Mouse (Mus musculus) 3134 (cell line): ENCODE measurements at regions not wholly inside any gene's neighbourhood (a gene's known extent, or its start where the extent isn't known, plus 50 kb on each side); places are given as distances from the start of the nearest gene placed in this dataset.

ENCODE experiments used
- DNase-seq: peaks from one replicate; pipeline ENCODE4 v3.0.0-alpha.2; 2011; ENCODE audit warnings: low spot score; ENCODE audit not compliant: insufficient read length; ENCODE audit errors: extremely low read depth

DNA sequence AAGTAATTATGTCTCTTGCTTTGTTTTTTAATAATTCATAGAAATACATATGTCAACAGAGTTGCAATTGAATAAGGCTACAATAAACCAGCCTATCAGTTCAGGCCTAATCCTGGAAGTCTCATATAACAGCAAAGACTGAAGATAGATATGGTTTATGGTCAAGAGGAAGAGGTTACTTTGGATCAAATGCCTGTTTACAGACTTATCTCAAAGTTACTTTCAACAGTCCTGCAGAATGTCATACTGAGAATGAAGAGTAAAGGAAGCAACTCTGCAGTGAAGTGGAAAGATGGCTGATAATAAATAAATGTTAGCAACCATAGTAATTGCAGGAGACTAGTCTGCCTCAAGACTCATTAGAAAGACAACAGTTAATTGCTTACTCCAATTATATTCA lies 684.8 kb upstream of the Vstm2a start:
- DNase-seq = no peak

DNA sequence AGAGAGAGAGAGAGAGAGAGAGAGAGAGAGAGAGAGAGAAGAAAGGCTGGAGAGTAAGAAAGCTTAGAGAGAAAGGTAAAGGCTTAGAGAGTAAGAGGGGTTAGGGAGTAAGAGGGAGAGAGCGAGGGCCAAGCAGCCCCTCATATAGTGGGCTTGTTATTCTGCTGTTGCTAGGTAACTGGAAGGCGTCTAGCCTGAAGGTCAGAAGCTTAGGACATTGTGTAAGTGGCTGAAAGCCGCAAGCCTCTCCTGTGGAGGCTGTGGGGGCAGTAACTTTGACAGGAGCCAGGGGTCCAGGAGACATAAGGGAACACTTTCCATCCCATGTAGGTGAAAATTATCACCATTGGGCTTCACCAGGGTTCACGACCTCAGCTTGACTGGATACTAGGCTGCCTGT lies 637.6 kb upstream of the Vstm2a start:
- DNase-seq = no peak

DNA sequence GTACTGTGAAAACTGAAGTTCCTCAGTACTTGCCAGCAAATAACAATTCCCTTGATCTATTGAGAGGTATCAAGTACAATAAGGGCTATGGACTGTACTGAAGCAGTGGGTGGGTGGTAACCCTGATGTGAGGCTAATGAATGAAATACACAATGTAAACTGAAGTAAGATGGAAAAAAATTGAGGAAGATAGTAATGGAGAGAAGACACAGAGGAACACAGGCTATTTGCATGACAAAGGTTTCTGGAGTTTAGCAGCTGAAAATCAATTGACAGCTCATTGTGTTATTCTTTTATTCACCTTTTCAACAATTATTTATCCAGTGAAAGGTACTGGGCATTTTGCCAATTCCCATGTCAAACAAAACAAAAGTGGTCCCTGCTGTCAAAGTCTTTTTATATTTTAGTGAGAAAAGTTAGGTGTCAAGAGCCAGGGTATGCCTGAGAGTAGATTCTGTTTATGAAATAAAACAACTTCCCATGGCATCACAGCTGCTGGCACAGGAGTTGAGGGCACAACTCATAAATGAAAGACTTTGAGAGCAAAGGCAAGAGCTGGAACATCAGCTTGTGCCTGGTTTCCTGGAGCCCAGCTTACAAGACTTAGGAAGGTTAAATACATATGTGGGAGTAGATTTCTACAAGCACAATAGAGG lies 608.4 kb upstream of the Vstm2a start:
- no peak for DNase-seq

DNA sequence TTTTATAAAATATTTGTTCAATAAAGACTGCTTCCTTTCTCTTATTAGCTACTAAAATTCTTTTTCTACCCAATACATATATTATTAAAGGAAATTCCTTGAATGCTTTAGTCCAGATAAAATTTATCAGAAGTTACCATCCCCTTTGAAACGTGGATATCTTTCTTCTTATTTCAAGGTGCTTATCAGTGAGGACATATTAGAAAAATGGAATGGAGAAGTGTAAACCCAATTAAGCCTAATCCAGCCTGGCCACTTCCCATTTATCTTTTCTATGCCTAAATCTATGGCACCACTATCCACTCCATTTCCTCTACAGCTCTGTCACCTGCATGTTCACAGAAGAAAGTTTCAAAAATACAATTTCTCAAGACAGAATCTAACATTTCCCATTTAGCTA lies 568.5 kb upstream of the Vstm2a start:
- no peak for DNase-seq

DNA sequence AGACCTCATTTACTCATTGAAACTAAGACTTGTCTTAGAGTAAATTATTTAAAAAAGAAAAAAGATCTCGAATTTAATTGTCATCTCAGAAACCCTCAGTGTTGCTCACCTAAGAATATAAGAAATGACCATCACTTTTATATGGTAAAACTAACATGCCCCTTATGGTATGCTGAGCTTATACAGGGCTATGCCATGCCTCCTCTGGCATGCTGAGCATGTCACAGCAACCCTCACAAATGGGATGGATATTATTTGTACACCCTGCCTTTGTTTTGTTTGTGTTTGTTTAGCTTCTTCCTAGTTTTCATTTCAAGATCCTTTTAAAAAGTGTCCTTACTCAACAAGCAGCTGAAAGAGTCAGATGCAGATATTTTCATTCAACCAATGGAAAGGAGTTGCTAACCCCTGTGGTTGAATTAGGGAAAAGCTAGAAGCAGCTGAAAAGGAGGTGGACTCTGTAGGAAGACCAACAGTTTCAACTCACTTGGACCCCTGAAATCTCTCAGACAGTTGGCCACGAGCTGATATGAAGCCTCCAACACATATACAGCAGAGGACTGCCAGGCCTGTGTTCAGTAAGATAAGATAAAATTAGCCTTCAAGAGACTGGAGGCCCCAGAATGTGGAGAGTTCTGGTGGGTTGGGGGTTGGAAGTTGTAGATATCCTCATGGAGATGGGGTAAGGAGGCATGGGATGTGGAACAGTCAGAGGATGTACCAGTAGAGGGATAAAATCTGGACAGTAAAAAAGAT lies 559.3 kb upstream of the Vstm2a start:
- DNase-seq = no peak

DNA sequence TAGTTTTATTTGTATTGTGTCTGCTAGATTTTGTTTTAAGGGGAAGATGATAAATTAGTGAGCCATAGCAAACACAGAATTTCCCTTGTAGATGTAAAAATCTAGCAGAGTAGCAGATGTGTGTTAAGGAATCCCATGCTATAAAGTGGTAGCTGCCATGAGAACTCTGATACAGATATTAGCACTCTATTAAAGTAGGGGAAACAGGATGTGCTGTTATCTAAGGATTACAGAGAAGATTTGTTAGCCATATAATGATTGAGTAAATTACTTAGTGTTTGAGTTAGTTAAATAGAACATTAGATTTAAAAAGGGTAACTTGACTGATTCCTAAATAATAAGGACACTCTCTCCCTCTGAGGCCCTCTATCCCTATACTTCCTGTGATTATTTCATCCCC lies 541.5 kb upstream of the Vstm2a start:
- DNase-seq = no peak

DNA sequence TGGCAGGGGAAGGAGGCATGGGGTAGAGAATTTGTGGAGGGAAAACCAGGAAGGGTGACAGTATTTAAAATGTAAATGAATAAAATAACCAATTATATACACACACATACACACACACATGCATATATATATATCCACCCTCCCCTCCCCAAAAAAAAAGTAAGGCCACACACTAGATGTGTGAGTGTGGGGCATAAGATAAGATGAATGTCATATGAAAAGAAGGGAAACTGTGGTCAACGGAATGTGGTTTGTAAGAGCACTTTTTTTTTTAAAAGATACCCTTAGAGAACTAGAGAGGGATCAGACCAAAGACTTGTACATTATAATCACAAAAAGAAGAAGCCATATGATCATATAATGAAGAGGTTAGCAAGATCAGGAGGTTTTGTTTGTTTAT lies 540.0 kb upstream of the Vstm2a start:
- no peak for DNase-seq

DNA sequence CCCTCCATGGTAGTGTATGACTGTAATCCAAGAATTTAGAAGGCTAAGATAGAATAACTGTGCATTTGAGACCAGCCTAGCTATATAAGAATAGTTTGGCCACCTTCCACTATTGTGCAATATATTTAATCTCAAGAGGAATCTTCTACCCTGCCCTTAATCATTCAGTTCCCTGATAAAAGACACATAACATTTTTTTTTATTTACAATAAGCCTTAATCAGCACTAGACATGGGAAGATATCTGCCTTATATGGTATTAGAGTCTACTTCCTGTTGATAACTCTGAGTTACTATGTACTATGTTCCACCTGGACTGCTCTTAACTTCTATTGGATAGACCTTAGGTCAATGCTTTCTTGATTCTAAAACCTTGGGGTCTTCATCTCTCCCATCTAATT lies 519.9 kb upstream of the Vstm2a start:
- no peak for DNase-seq

DNA sequence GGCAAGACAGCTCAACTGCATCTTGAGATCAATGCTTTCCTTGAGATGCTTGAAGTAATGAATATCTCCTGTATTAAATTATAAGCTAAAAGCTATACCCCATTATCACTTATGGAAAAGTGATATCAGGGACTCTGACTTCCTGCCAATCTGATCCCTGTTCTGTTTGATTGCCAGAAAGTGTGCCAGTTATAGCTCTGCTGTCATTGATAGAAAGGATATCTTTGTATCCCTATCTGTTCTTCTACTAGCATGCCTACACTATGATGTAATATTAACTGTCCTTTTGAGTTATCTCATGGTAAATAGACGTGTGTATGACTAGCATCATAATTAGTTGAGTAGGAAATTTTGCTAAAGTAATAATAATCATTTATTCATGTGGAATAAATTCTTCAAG lies 501.5 kb upstream of the Vstm2a start:
- no peak for DNase-seq

DNA sequence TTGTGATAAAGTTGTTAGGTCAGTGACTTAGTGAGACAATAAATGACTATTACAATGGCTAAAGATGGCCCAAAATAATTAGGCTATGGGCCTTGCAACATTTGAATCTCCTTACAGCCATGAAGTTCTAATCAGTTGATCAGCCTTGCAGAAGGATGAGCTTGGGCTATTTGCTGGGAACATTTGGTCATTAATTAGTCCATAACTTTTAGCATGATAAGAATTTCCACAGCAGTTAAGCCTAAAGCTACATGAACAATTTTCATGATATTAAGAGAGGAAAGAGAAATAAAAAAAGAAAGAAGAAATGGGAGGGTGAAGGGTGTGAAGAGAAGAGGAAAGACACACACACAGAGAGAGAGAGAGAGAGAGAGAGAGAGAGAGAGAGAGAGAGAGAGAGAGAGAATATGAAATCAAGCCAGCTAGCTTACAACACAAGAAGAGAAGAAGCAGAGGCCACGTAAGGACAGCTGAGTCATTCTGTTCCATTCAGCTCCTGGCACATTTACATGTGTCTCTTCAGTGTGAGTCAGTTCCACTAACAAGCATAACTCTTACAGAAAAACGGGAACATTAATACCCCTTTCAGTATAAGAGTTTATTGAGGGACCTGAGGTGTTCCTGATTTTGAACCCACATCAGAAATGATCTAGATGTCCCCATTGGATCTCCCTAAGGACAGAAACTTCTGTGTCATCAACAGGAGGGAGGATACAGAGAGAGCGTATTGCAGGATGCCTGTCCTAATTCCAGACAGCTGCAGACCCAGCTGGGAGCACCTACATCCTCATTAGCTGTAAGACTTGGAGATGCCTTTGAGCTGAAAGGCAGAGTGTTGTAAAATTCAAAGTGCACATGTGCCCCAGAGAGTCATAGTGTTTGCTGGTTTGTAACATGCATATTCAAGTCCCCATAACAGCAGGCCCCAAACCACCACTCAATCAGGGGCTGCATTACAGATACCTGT lies 487.6 kb upstream of the Vstm2a start:
- DNase-seq = peak; percentile 11
